Mouse (Mus musculus) E14TG2a.4 (cell line): ENCODE results near the gene Col1a2.

Experiments used
- CTCF ChIP-seq: conservative IDR thresholded peaks from 2 replicates; pipeline ENCODE4 v1.5.1; 2014; ENCODE audit warnings: low read length
- NANOG ChIP-seq: IDR thresholded peaks from 2 replicates; pipeline ENCODE4 v1.6.1; 2014; ENCODE audit warnings: borderline replicate concordance, low read length, mixed read lengths
- POU5F1 ChIP-seq: IDR thresholded peaks from 2 replicates; pipeline ENCODE4 v1.6.1; 2014; ENCODE audit warnings: low read length, borderline replicate concordance

- TF ChIP-seq NANOG (no peak), CTCF (no peak), POU5F1 (no peak)
Observed at GRCm38 (mm10) chr6:4493666-4494065, 10.9 kb upstream of the Col1a2 start.
